In the genomic region with DNA sequence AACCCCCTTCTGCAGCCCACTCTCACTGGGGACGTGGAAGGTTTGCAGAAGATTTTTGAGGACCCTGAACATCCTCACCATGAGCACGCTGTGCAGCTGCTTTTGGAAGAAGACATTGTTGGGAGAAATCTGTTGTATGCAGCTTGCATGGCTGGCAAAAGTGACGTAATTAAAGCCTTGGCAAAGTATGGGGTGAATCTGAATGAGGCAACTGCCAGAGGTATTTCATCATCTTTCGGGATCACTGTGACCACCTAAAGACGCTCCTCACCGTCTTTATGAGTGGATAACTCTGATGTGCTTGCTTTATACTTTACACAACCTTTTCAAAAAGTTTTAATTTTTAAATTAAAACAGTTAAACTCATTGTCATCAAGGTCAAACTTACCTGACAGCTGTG, we compare ENCODE assay signal across 37 mouse cellular contexts. TPM values are rescaled to one million over a fixed set of nuclear protein-coding genes. Genes with fewer than 3 reads are reported as not detected.
A peak's percentile ranks its signal among the peaks of the same experiment; 100 is the strongest.
DNase-seq lines count a peak whose midpoint lies in the region; ATAC-seq and TF ChIP-seq lines count a peak whose summit lies in the region.
"Had no signal": no experiment of that assay in that cellular context is flagged by ENCODE, and none has a peak within 500 bp of the region (broad histone marks: within the 10 kb centered on the region; RNA-seq: fewer than 3 reads in every experiment).

No protein-coding gene starts in this region.

- no peak overlapping the region for H3K27ac ChIP-seq in forebrain, embryonic 14.5 days (ENCODE audit: low read depth, low read length)
- H3K27ac ChIP-seq in forebrain, postnatal 0 days (ENCODE audit: low read depth, low read length) = no peak overlapping the region
- H3K27ac ChIP-seq: embryonic facial prominence, embryonic 10.5 days; embryonic facial prominence, embryonic 15.5 days; forebrain, embryonic 15.5 days; hindbrain, embryonic 10.5 days; liver, embryonic 15.5 days; lung, embryonic 15.5 days; neural tube, embryonic 15.5 days; stomach, postnatal 0 days had no signal

- WGBS in forebrain, embryonic 14.5 days = 32% methylated on average over 6 of the region's 6 CpGs
- 38% methylated on average over 6 of the region's 6 CpGs for WGBS in forebrain, postnatal 0 days

- no peak overlapping the region for H3K9ac ChIP-seq in forebrain, embryonic 14.5 days (ENCODE audit: low read length)
- H3K9ac ChIP-seq in forebrain, postnatal 0 days = no peak overlapping the region
- H3K9ac ChIP-seq: embryonic facial prominence, embryonic 15.5 days; forebrain, embryonic 15.5 days; liver, embryonic 15.5 days; lung, embryonic 15.5 days; neural tube, embryonic 15.5 days had no signal

- no peak for TF ChIP-seq CTCF in forebrain, postnatal 0 days (IDR thresholded peaks at IDR 0.05; ENCODE audit: low read depth)

- H3K4me2 ChIP-seq in forebrain, embryonic 14.5 days (ENCODE audit: low read length) = 0 out of 2 replicates have a peak overlapping the region, but pooled peaks have one; percentile 3
- H3K4me2 ChIP-seq in forebrain, postnatal 0 days (ENCODE audit: low read depth) = no peak overlapping the region
- H3K4me2 ChIP-seq: embryonic facial prominence, embryonic 15.5 days; forebrain, embryonic 15.5 days; liver, embryonic 15.5 days; lung, embryonic 15.5 days; neural tube, embryonic 15.5 days had no signal

- peak; percentile 36 for DNase-seq in forebrain, embryonic 14.5 days (ENCODE audit: low spot score)
- DNase-seq in forebrain, postnatal 0 days = no peak
- peak; percentile 36 for DNase-seq in 3T3-L1 (ENCODE audit: low read depth, low spot score)
- peak; percentile 49 for DNase-seq in ES-CJ7 (ENCODE audit: low read depth, low spot score)
- peak; percentile 7 for DNase-seq in adipocyte (ENCODE audit: low spot score)
- no peak for DNase-seq in layer of hippocampus, postnatal 36 days
- DNase-seq in spleen, postnatal 10 days (ENCODE audit: low spot score in 2 of 2) = no peak
- DNase-seq: adrenal gland, adult 8-10 months; cerebellum, adult 8-10 months; cerebellum, postnatal 25 days; heart, postnatal 14 days; left cerebral cortex, postnatal 4 days; lung, postnatal 4 days; midbrain, embryonic 14.5 days; retina, postnatal 1 day; right cerebral cortex, postnatal 25 days; spleen, adult 18-20 months; thymus, adult 18-20 months; thymus, postnatal 36 days had no signal

- ATAC-seq in forebrain, embryonic 14.5 days = no peak
- no peak for ATAC-seq in forebrain, postnatal 0 days
- ATAC-seq in megakaryocyte, adult 5-6 weeks (ENCODE audit: poor library complexity, severe bottlenecking) = no peak
- ATAC-seq: activated CD4-positive, CD25-positive, alpha-beta regulatory T cell, adult 4 months; forebrain, embryonic 15.5 days; intestine, embryonic 16.5 days had no signal

- H3K27me3 ChIP-seq in forebrain, embryonic 14.5 days (replicated peaks; ENCODE audit: control insufficient read depth, insufficient read depth, low read length) = no peaks in the 10 kb centered on the region
- H3K27me3 ChIP-seq in forebrain, postnatal 0 days (ENCODE audit: insufficient read depth, low read length) = no peaks in the 10 kb centered on the region
- H3K27me3 ChIP-seq: embryonic facial prominence, embryonic 15.5 days; forebrain, embryonic 15.5 days; liver, embryonic 15.5 days; lung, embryonic 15.5 days; neural tube, embryonic 15.5 days had no signal

- no peaks in the 10 kb centered on the region for H3K36me3 ChIP-seq in forebrain, embryonic 14.5 days (ENCODE audit: control insufficient read depth, insufficient read depth, low read length)
- H3K36me3 ChIP-seq in forebrain, postnatal 0 days (ENCODE audit: insufficient read depth) = no peaks in the 10 kb centered on the region; the same call in 1 of the 2 replicates
- H3K36me3 ChIP-seq: embryonic facial prominence, embryonic 10.5 days; embryonic facial prominence, embryonic 15.5 days; forebrain, embryonic 15.5 days; hindbrain, embryonic 10.5 days; liver, embryonic 15.5 days; lung, embryonic 15.5 days; neural tube, embryonic 15.5 days had no signal

- no peaks in the 10 kb centered on the region for H3K4me1 ChIP-seq in forebrain, embryonic 14.5 days (ENCODE audit: control insufficient read depth, insufficient read depth, low read length)
- H3K4me1 ChIP-seq in forebrain, postnatal 0 days (ENCODE audit: insufficient read depth) = no peaks in the 10 kb centered on the region
- H3K4me1 ChIP-seq: embryonic facial prominence, embryonic 10.5 days; embryonic facial prominence, embryonic 15.5 days; forebrain, embryonic 15.5 days; hindbrain, embryonic 10.5 days; liver, embryonic 15.5 days; lung, embryonic 15.5 days; neural tube, embryonic 15.5 days had no signal

- H3K4me3 ChIP-seq in forebrain, embryonic 14.5 days (ENCODE audit: low read depth, low read length) = no peak overlapping the region
- H3K4me3 ChIP-seq in forebrain, postnatal 0 days (ENCODE audit: low read depth, low read length) = no peak overlapping the region
- H3K4me3 ChIP-seq: embryonic facial prominence, embryonic 10.5 days; embryonic facial prominence, embryonic 15.5 days; forebrain, embryonic 15.5 days; hindbrain, embryonic 10.5 days; liver, embryonic 15.5 days; lung, embryonic 15.5 days; neural tube, embryonic 15.5 days had no signal

- H3K9me3 ChIP-seq in forebrain, embryonic 14.5 days (replicated peaks; ENCODE audit: control insufficient read depth, low read length) = no peaks in the 10 kb centered on the region
- H3K9me3 ChIP-seq in forebrain, postnatal 0 days (ENCODE audit: low read length) = no peaks in the 10 kb centered on the region
- H3K9me3 ChIP-seq: embryonic facial prominence, embryonic 10.5 days; embryonic facial prominence, embryonic 15.5 days; forebrain, embryonic 15.5 days; hindbrain, embryonic 10.5 days; liver, embryonic 15.5 days; lung, embryonic 15.5 days; neural tube, embryonic 15.5 days had no signal

RNA-seq across cellular contexts. Expression of gene Tex50, which starts 8.0 kb away (rescaled TPM):
- not detected in 2 replicates for polyA plus RNA-seq in forebrain, embryonic 14.5 days (2014; fragmentation: Nextera tagmentation; extraction: Ambion mirVana)
- not detected in 2 replicates for total RNA-seq in forebrain, postnatal 0 days (2014; rRNA removed)
- 0.16 TPM in 1 of 2 replicates, not detected in the other for polyA plus RNA-seq in forebrain, postnatal 0 days (2015; fragmentation: Nextera tagmentation; extraction: Ambion mirVana)
- total RNA-seq in layer of hippocampus, postnatal 36 days (2021) = not detected
- not detected in 2 replicates for total RNA-seq in megakaryocyte, adult 5-6 weeks (2015)
- total RNA-seq in megakaryocyte, adult 5-6 weeks (2017) = not detected in 2 replicates
- total RNA-seq: adrenal gland, adult 8-10 months; adrenal gland, postnatal 4 days; gastrocnemius, adult 8-10 months; gastrocnemius, postnatal 4 days; heart, adult 8-10 months; heart, postnatal 14 days; layer of hippocampus, postnatal 25 days; left cerebral cortex, postnatal 4 days had no signal
- polyA plus RNA-seq: intestine, embryonic 16.5 days; limb, embryonic 14.5 days; liver, embryonic 15.5 days; lung, embryonic 15.5 days; stomach, postnatal 0 days had no signal

RNA-seq across cellular contexts. Expression of gene Ankrd45, which starts 8.6 kb away (rescaled TPM):
- polyA plus RNA-seq in forebrain, embryonic 14.5 days (2014; fragmentation: Nextera tagmentation; extraction: Ambion mirVana) = 22.7 and 27.0 TPM in 2 replicates
- 28.1 and 29.3 TPM in 2 replicates for total RNA-seq in forebrain, postnatal 0 days (2014; rRNA removed)
- polyA plus RNA-seq in forebrain, postnatal 0 days (2015; fragmentation: Nextera tagmentation; extraction: Ambion mirVana) = 25.0 and 33.2 TPM in 2 replicates
- total RNA-seq in layer of hippocampus, postnatal 36 days (2021) = 10 to 100 TPM; 52.6 to 58.8 TPM
- total RNA-seq in megakaryocyte, adult 5-6 weeks (2015) = not detected in 2 replicates
- not detected in 2 replicates for total RNA-seq in megakaryocyte, adult 5-6 weeks (2017)
- total RNA-seq: gastrocnemius, adult 8-10 months; gastrocnemius, postnatal 4 days; monocyte, adult 5-6 weeks had no signal
- polyA plus RNA-seq: activated CD4-positive, CD25-positive, alpha-beta regulatory T cell, adult 4 months had no signal

RNA-seq across cellular contexts. Expression of gene Klhl20, which starts 19.8 kb away (rescaled TPM):
- 17.2 and 17.7 TPM in 2 replicates for polyA plus RNA-seq in forebrain, embryonic 14.5 days (2014; fragmentation: Nextera tagmentation; extraction: Ambion mirVana)
- 20.5 and 24.1 TPM in 2 replicates for total RNA-seq in forebrain, postnatal 0 days (2014; rRNA removed)
- 8.1 and 12.2 TPM in 2 replicates for polyA plus RNA-seq in forebrain, postnatal 0 days (2015; fragmentation: Nextera tagmentation; extraction: Ambion mirVana)
- 10 to 100 TPM; 17.8 to 18.9 TPM for total RNA-seq in layer of hippocampus, postnatal 36 days (2021)
- total RNA-seq in megakaryocyte, adult 5-6 weeks (2015) = 28.1 and 30.4 TPM in 2 replicates
- total RNA-seq in megakaryocyte, adult 5-6 weeks (2017) = 20.3 and 23.0 TPM in 2 replicates

Comparison
In these comparisons a context has a peak if more than half of its experiments do, and no peak if none do; other contexts are left out.
1. DNase-seq: peak in forebrain, embryonic 14.5 days (single experiment), 3T3-L1 (single experiment), ES-CJ7 (single experiment) and adipocyte (single experiment); none in forebrain, postnatal 0 days (single experiment), layer of hippocampus, postnatal 36 days (0 of 2) and spleen, postnatal 10 days (0 of 2).
2. RNA of gene Ankrd45, which starts 8.6 kb away (total RNA-seq): 52.6 to 58.8 TPM in layer of hippocampus, postnatal 36 days and 28.1 to 29.3 TPM in forebrain, postnatal 0 days; not detected in megakaryocyte, adult 5-6 weeks; every median in the first group is over 10 times any median in the second.